Mouse (Mus musculus) T-cell, adult 2 months (primary cell): ENCODE data around the gene Ssr2.
"Not testable (repeated sequence)": the region's sequence is repeated elsewhere in the genome, so short reads cannot be mapped to it uniquely, and the experiment has no call there.

Experiments used
- DNase-seq: peaks from one replicate; pipeline ENCODE4 v3.0.0; 2022; ENCODE audit warnings: low spot score

Gene Ssr2

DNA sequence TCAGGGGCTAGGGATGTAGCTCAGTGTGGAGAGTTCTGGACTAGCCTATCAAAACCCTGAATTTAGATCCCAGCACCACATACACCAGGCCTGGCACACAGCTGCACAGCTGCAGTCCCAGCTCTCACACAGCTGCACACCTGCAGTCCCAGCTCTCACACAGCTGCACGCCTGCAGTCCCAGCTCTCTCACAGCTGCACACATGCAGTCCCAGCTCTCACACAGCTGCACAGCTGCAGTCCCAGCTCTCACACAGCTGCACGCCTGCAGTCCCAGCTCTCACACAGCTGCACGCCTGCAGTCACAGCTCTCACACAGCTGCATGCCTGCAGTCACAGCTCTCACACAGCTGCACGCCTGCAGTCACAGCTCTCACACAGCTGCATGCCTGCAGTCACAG, 20.9 kb downstream of the Ssr2 start:
- DNase-seq: not testable (repeated sequence)

DNA sequence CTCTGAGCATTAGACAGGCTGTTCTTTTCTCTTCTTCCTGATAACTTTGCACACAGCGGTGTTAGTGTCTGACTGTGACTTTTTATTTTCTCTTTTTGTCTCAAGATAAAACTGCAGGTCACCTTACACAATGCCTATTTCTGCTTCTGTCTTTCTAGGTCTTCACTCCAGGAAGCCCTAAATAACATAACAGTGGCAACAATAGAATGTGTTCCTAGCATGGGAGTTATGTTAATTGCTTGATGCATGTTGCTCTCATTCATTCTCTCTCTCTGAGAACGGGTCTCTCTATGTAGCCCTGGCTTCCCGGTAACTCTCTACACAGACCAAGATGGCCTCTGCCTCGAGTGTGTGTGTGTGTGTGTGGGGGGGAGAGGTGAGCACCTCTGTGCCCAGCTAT, 26.8 kb downstream of the Ssr2 start:
- no peak for DNase-seq

DNA sequence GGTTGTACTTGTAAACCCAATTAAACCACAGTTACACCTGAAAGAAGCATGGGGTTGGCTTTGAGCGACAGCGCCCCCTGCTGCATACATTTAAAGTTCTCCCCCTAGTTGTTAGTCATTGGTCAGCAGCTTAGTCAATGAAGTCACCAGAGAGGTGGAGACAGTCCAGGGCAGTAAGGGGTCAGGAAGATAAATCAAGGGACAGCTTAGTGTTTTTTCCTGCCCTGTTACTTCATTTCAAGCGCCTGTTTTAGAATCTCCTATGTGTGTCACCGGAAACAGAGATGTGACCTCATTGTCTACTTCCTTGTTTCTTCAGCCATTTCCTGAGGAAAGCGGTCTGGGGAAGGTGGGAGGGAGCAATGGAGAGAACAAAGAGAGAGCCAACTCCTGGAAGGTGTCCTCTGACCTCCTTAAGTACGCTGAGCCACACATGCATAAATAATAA, 28.1 kb downstream of the Ssr2 start:
- peak; percentile 69 for DNase-seq

DNA sequence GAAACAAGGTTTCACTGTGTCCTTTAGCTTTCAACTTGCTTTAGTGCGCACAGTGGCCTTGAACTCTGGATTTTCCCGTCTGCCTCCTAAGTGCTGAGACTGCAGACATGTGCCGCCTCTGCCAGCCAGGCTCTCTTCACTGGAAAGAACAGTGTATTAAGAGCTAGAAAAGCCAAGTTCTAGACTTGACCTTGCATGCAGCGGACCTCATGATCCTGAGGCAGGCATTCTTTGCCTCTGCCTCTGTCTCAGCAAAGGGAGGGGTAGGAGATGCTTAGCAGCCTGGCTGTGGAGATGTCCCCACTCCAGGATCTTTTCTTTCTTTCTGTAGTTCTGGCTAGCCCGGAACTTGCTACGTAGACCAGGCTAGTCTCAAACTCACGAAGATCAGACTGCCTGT, 29.2 kb downstream of the Ssr2 start:
- DNase-seq: no peak

DNA sequence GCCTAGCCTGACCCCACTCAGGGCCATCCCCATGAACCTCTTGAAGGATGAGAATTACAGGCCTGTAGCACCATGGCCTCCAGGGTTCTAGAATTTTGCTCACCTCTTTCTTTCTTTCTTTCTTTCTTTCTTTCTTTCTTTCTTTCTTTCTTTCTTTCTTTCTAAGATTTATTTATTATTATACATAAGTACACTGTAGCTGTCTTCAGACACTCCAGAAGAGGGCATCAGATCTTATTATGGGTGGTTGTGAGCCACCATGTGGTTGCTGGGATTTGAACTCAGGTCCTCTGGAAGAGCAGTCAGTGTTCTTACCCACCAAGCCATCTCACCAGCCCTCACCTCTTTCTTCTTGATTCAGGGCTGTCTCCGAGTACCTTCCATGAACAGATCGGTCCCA, 30.0 kb downstream of the Ssr2 start, which contains the start of gene Arhgef2:
Arhgef2 (plus strand) TSS at position 301 of the 400 bp plus-strand sequence.
- DNase-seq: not testable (repeated sequence)

DNA sequence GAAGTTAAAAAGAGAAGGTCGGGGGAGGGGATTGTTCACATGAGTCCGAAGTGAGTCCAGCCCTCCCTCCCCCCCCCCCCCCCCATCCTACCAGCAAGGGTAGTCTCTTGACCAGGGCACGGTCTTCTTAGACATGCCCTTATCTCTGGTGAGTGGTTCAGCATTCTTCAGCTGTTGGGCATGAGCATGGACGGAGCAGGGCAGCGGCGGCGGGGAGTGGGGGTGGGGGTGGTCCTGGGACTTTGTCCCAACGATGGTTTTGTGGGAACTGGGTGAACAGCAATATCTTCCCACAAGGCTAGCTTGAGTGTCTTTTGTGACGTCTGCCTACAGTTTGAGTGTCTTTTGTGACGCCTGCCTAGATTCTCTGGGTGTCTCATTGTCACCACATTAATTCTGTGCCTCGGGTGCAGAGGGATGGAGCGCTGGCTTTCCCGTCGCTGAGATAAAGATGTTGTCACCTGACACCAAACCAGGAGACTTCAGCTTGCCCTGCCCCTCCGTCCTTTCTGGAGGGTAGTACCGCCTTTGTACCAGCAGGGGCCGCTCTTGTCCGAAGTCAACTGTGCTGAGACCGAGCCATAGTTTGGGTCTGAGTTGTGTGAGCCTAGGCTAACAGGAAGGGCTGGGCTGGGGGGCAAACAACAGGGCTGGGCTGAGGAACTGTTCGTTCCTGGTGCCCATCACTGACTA, 31.5 kb downstream of the Ssr2 start:
- DNase-seq: peak; percentile 85

DNA sequence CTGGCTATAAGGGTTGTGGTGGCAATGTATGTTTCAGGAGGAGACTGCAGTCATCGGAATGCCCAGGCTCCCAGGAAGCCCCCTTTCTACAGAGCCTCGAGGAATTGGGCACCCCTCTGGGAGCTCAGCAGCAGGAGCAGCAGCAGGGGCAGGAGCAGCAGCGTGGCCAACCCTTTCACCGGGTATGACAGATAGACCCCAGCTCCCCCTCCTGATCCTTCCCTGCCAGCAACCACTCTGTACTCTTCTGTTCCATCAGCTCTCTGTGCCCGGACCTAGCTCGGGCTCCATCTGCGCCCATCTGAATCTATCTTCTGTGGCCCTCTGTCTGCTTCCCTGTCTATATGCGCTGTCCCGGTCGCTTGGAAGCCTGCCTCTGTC, 32.1 kb downstream of the Ssr2 start:
- no peak for DNase-seq

DNA sequence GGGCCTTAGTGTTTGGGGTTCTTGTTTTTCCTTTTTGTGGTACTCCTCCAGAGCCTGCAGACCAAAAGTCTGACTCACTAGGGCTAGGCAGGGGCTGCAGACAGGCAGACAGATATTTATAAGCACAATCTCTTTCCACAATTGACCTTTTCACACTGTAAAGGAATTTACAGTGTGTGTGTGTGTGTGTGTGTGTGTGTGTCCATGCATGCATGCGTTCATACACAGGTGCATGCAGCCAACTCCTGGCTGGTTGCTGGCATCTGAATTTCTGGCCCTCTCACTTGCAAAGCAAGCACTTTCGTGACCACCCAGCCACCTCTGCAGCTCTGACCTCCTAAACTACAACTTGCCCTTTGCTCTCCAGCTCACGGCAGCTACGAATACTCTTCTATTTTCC, 33.4 kb downstream of the Ssr2 start:
- no peak for DNase-seq

DNA sequence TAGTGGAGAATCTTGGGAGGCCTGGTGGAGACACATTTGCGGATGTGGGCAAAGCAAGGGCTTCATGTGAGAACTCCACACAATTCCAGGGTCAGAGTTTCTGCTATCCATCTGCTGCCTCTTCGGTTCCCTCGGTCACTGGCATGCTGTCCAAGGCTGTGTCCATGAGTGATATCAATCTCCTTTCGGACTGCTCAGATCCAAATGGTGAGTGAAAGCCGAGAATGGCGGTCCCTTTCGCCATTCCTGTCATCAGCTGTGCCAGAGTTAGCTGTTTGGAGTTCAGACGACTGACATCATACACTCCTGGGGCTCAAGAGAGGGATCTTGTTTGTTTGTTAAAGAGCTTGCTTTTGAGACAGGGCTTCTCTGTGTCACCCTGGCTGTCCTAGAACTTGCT, 38.7 kb downstream of the Ssr2 start:
- no peak for DNase-seq

DNA sequence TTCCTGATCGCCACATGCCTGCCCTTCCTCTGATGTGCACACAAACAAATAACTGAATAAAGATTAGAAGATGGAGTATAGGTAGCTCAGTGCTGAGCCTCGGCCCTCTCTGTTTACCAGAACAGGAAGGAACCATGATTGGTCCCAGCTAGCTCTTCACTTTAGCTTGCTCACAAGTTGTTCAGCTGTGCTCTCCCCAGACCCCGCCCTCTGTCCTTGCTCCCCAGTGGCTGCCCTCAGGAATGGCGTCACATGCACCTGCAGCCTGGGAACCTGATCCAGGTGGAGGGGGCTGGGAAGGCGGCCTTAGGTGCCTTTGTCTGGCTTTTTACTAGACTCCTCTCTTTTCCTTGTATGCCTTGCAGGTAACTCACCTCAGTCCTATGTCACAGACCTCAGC, 39.4 kb downstream of the Ssr2 start:
- no peak for DNase-seq

DNA sequence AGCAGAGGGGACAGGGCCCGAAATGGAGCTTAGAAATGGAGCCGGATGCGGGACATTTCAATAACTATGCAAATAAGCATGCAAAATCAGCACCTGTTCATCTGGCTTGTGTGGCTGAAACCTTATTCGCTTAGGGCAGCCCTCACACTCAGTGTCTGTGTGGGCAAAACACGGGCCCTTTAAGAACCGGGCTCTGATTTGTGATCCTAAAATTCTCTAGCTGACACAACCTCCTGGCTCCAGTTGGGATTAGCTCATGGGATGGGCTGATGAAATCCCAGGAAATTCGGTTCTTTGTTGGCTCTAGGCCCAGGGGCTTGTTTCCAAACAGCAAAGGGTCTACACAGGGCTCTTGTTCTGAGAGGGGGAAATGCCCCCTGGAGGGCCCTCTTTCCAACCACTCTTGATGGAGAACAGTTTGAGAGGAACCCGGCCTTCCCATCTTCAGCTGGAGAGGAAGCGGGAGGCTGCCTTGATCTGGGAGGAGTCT, 40.3 kb downstream of the Ssr2 start:
- no peak for DNase-seq

DNA sequence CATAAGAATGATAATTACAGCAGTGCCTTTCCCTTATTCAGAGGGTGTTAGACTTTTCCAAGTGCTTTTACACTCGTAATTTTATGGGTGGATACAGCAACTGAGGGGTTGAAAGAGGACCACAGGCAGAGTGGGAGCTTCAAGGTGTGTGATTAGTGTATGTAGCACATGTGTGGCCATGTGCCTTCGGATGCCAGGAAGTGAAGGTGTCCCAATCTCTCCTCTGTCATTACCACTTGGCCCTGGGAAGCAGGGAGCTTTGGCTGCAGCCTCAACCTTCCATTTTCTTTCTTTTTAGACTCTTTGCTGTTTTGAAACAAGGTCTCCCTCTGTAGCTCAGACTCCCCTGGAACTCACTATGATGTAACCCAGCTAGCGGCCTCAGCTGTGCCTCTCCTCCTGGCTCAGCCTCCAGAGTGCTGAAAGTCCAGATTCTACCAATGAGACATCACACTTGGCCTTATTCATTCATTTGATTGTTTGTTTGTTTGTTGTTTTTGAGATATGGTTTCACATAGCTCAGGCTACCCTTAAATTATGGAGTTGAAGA, 41.4 kb downstream of the Ssr2 start:
- DNase-seq: no peak

DNA sequence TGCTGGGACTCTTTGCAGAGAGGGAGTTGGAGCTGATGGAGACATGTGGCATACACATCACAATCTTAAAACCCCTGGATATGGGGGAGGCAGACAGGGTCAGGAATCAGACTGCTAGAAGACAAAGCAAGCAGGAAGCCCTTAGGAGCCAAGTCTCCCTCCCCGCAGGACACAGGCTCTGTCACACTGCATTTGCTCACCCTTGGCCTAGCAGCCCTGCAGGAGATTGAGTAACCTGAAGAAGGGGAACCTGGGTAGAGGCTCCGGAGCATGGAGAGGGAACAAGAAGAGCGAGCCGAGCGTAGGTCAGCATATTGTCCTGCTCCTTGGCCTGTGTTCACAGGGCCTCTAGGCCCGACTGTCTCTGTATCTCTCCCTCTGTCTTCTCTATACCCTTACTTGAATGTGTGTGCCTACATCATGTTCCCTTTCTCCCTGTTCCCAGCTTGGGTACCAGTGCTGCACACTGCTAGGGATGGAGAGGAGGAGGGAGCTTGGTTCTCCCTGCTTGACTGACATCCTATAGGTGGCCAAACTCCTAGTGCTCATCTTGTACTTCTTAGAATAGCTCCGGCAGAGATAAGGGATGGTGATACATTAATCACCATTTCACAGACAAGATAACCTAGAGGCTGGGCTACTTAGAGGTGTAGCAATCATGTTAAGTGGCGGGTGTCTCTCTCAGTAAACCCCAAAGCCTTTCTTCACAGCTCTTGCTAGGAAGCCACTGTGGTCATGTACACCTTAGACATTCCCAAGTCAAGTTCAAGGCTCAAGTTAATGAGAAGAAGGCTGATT, 42.6 kb downstream of the Ssr2 start:
- DNase-seq: no peak

DNA sequence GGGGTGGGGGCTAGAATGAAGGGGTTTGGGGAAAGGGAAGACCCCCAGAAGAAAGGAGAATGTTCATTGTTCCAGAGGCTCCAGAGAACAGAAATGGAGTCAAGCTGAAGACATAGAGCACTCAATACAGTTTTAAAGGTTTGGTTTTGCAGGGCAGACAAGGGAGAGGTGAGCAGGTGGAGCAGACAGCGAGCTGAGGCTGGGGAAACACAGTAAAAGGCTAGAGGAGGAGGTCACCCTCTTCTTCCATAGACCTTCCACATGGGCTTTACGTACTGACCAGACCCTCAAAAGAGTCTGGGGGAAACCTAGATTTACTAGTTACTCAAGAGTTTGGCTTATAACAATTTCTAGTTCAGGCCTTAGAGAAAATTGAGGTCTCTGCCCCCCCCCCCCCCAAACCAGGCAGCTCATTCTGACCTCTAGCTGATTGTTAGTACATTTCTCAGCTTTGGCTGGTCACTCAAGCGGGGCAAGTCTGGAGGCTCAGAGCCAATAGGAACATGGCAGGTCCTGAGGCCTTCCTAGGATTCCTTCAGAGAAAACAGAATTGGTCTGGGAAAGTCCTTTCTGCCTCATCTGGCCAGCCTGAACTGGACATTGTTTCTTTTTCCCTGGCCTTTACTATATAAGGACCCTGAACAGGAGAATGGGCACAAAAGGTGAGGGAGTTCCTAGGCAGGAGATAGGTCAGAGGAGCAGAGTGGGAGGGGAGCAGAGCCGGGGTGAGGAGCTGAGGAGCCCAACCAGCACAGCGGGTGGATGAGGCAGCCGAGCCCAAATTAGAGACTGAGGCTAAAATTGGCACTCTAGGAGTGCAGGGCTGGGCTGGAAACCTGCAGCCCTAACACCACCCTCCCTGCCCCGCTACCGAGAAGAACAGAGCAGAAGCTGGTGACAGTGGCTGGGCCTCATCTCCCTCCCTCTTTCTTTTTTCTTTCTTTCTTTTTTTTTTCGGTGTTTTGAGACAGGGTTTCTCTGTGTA, 43.7 kb downstream of the Ssr2 start:
- no peak for DNase-seq

DNA sequence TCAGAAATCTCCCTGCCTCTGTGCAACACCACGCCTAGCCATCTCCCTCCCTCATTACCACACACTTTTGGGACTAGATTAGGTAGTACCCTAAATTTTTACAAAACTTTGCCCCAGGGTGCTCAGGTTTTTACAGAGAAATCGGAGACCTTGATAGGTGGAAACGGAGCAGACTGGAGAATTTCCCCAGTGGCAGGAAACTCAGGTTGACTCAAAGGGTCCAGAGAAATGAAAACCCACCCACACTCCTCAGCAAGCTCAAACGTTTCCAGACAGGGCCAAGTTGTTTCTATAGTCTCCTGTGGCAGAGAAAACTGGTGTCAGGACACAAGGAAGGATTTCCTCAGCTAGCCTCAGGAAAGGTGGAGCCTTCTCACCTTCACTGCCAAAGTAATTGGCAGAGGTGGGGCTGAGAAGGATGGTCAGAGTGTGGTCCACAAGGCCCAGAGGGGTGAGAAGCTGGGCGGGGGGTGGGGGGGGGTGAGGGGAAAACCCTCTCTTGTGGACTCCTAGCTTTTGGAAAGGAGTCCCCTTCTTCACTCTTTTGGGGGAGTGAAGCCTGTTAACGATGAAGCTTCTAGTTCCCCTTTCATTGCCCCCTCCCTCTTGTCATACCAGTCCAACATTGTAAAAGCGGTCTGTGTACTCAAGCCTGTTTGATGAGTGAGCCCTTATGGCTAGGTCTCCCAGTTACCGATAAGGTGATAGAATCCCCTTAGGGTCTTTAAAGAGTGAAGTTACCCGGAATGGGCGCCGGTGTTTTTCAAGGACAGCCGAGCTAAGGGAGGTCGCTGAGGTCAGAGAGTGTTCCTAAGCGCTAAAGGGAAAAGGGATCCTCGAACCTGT, 44.7 kb downstream of the Ssr2 start:
- DNase-seq: no peak

DNA sequence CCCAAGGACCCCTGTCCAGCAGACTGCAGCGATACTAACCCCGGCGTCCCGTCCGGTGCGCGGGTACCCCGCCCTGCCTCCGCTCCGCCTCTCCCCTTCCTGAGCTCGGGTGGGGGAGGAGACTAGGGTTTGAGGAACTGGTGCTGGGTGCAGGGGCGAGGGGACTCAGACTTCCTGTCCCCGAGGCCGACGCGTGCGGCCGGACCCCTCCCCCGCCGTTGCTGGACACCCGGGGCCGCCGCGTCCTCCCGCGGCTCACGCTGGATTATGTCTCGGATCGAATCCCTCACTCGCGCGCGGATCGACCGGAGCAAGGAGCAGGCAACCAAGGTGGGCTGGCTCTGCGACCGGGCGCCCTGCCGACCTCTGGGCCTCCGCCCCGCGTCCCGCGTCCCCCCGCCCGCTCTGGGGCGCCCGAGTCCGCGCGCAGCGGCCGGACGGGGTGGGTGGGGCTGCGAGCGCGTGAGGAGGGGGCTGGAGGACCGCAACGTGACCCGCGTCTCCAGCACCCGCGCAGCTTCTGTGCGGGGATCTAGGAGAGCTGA, 45.4 kb downstream of the Ssr2 start:
- peak; percentile 39 for DNase-seq

DNA sequence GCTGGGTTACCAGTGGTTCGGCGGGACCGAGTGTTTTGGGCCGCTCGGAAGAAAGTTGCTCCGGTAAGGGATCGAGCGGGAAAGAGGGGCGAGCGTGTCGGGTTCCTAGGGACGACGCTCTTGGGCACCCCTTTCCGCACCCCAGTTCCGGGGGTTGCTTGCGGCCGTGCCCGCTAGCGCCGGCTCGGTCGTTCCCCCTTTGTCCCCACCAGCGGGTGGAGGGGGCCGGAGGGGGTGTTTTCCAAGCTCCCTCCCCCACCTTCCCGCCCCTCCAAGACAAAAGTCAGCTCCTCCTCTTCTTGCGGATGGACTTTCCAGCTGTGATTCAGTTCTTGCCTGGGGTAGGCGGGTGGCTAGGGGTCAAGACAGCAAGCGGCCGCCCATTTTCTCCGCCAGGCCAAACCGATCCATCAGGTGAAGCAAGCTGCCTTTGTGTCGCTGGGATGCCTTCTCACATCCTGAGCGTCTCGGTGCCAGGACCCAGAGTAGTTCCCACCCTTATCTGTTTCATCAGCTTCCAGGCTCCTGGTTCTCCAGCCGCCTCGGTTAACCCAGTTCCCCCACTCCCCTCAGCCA, 45.9 kb downstream of the Ssr2 start:
- DNase-seq: no peak

DNA sequence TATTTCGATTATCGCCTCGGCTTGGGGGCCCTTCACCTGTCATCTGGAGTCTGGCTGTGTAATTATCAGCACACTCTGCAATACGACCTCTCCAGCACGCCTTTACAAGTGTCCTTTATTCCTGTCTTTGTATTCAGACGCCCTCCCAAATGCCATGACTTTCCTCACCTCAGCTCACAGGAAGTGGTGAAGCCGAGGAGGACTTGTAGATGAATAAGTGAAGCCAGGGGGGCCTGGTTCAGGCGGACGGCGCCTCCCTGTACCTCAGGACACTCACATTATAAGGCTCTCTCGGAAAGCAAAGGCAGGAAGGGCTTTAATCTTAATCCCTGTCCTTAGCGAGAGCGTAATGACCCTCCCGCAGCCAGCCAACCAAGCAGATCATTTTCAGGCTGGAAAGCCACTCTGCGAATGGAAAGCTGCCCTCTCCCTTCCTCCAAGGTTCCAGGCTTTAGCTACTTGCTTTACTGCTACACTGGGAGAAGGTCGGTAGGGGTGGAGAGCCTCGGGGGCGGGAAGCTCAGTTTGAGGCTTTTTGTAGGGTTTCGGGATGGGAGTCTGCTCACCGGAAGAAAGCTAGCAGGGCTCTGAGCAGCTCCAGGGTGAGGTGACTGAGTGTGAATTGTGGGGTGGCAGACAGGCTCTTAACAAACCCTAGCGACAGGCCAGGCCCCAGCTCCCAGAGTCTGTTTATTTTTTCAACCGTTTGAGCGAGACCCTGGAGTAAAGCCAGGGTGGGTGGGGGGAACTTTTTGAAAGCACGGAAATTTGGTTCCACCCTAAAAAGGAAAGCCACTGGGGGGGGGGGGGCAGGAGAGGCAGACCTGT, 46.7 kb downstream of the Ssr2 start:
- DNase-seq: peak; percentile 38

DNA sequence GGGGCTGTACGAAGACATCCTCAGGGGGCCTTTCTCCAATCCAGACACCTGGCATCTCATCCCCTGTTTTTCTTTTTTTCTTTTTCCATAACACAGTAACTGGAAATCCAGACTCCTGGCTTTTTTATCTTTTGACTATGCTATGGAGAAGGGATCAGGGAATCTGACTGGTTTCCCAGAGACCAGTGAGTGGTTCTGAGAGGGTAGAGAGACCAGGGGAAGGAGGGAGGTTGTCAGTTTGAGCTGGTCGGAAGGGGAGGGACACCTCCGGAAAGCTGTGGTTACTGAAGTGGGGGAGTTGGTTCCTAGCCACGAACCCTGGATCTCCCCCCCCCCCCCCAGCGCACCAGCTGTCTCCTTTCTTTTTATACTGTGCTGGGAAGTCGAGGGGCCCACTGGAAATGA, 47.3 kb downstream of the Ssr2 start:
- DNase-seq: peak; percentile 10
